Mouse (Mus musculus): Measurements from ENCODE around the gene L3mbtl3.

GRCm38 (mm10) chr10:26297200-26297599, 78.6 kb downstream of the L3mbtl3 start:
- no peak for TF ChIP-seq CTCF (IDR thresholded peaks at IDR 0.05; ENCODE audit: insufficient read depth, low read length)
- no peak for TF ChIP-seq POLR2A (IDR thresholded peaks at IDR 0.05; ENCODE audit: borderline replicate concordance, extremely low read depth, low read depth, low read length)
